9 mouse cellular contexts compared by ENCODE assay signal in the genomic region with DNA sequence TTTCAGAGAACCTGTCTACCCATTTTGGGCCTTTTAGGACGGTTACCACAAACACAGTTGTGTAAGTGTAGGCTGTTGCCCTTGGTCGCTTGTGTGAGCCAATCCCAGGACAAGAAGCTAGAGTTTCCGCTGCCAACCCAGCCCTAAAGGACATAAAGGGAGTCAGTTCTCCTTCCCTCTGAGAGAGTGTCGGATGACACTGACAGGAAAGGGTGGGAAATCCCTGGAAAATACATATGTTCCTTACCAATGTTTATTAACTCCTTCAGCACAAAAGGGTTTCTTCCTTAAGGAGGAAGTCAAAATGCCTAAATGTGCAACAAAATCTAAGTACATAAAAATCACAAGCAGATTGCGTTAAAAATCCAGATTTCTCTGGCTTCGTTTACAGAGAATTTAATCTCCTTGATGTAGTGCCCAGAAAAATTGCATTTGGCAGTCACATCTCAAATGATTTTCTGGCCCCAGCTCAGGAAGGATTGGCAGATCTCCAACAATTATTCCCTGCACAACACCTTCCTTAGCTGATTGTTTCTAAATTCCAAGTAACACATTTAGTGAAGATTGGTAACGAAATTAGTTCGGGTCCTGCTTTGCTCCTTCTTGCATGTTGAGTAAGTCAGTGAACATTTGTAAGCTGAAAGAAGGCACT. TPM values are rescaled to one million over a fixed set of nuclear protein-coding genes. Genes with fewer than 3 reads are reported as not detected.
DNase-seq lines count a peak whose midpoint lies in the region; ATAC-seq and TF ChIP-seq lines count a peak whose summit lies in the region.
"Had no signal": no experiment of that assay in that cellular context is flagged by ENCODE, and none has a peak within 500 bp of the region (broad histone marks: within the 10 kb centered on the region; RNA-seq: fewer than 3 reads in every experiment).

No protein-coding gene starts in this region.

- DNase-seq in adrenal gland, postnatal 36 days: peak; percentile 12 to 21
- no peak for DNase-seq in adrenal gland, adult 8-10 months
- DNase-seq in midbrain, postnatal 0 days (ENCODE audit: low spot score): peak; percentile 72
- DNase-seq in midbrain, embryonic 10.5 days (ENCODE audit: low spot score): no peak
- DNase-seq in testis, postnatal 14 days (ENCODE audit: low spot score): no peak

- H3K4me3 ChIP-seq in midbrain, postnatal 0 days (ENCODE audit: low read depth, low read length): no peak overlapping the region
- no peak overlapping the region for H3K4me3 ChIP-seq in midbrain, embryonic 10.5 days
- H3K4me3 ChIP-seq in forebrain, embryonic 13.5 days: no peak overlapping the region
- H3K4me3 ChIP-seq in limb, embryonic 13.5 days: no peak overlapping the region

- ATAC-seq in midbrain, postnatal 0 days (ENCODE audit: low FRiP score): no peak
- peak; percentile 70; the same call in 1 of the 2 replicates for ATAC-seq in forebrain, embryonic 13.5 days
- peak; percentile 76 for ATAC-seq in limb, embryonic 13.5 days (ENCODE audit: low FRiP score, low read depth)
- ATAC-seq in activated CD4-positive, CD25-positive, alpha-beta regulatory T cell, adult 4 months: no peak

- H3K36me3 ChIP-seq in midbrain, postnatal 0 days (ENCODE audit: insufficient read depth, low read length): no peaks in the 10 kb centered on the region
- no peaks in the 10 kb centered on the region for H3K36me3 ChIP-seq in midbrain, embryonic 10.5 days
- no peaks in the 10 kb centered on the region for H3K36me3 ChIP-seq in forebrain, embryonic 13.5 days (ENCODE audit: poor library complexity, severe bottlenecking)
- no peaks in the 10 kb centered on the region for H3K36me3 ChIP-seq in limb, embryonic 13.5 days

- no peak overlapping the region for H3K4me2 ChIP-seq in midbrain, postnatal 0 days (ENCODE audit: low read depth, low read length, poor library complexity, severe bottlenecking)
- no peak overlapping the region for H3K4me2 ChIP-seq in forebrain, embryonic 13.5 days
- H3K4me2 ChIP-seq in limb, embryonic 13.5 days (replicated peaks): no peak overlapping the region; the same call in 1 of the 2 replicates

- 53% methylated on average over 8 of the region's 8 CpGs for WGBS in midbrain, postnatal 0 days
- 73% methylated on average over 8 of the region's 8 CpGs for WGBS in midbrain, embryonic 10.5 days
- 48% methylated on average over 8 of the region's 8 CpGs for WGBS in forebrain, embryonic 13.5 days
- 20% methylated on average over 8 of the region's 8 CpGs for WGBS in limb, embryonic 13.5 days

- TF ChIP-seq CTCF in midbrain, postnatal 0 days (IDR thresholded peaks at IDR 0.05): no peak

- no peaks in the 10 kb centered on the region for H3K9me3 ChIP-seq in midbrain, postnatal 0 days (ENCODE audit: low read length)
- no peaks in the 10 kb centered on the region for H3K9me3 ChIP-seq in midbrain, embryonic 10.5 days (replicated peaks)
- no peaks in the 10 kb centered on the region for H3K9me3 ChIP-seq in forebrain, embryonic 13.5 days (replicated peaks)
- H3K9me3 ChIP-seq in limb, embryonic 13.5 days: no peaks in the 10 kb centered on the region

- no peaks in the 10 kb centered on the region for H3K27me3 ChIP-seq in midbrain, postnatal 0 days (ENCODE audit: insufficient read depth, low read length)
- no peaks in the 10 kb centered on the region for H3K27me3 ChIP-seq in midbrain, embryonic 10.5 days (ENCODE audit: low read depth, poor library complexity, severe bottlenecking)
- no peaks in the 10 kb centered on the region for H3K27me3 ChIP-seq in forebrain, embryonic 13.5 days
- H3K27me3 ChIP-seq in limb, embryonic 13.5 days: no peaks in the 10 kb centered on the region

- H3K4me1 ChIP-seq in midbrain, postnatal 0 days (ENCODE audit: insufficient read depth, low read length): no peaks in the 10 kb centered on the region
- H3K4me1 ChIP-seq in midbrain, embryonic 10.5 days: no peaks in the 10 kb centered on the region
- no peaks in the 10 kb centered on the region for H3K4me1 ChIP-seq in forebrain, embryonic 13.5 days
- H3K4me1 ChIP-seq in limb, embryonic 13.5 days: peaks cover 16% of the 10 kb centered on the region

- H3K27ac ChIP-seq in midbrain, postnatal 0 days (ENCODE audit: low read depth, low read length): no peak overlapping the region; the same call in 1 of the 2 replicates
- H3K27ac ChIP-seq in midbrain, embryonic 10.5 days (replicated peaks): no peak overlapping the region
- H3K27ac ChIP-seq in forebrain, embryonic 13.5 days: no peak overlapping the region
- H3K27ac ChIP-seq in limb, embryonic 13.5 days: peak overlapping the region; percentile 83; the same call in 1 of the 2 replicates
- H3K27ac ChIP-seq: liver, embryonic 14.5 days had no signal

- no peak overlapping the region for H3K9ac ChIP-seq in midbrain, postnatal 0 days (replicated peaks; ENCODE audit: low read length, poor library complexity, severe bottlenecking)
- H3K9ac ChIP-seq in forebrain, embryonic 13.5 days: no peak overlapping the region
- no peak overlapping the region for H3K9ac ChIP-seq in limb, embryonic 13.5 days
- H3K9ac ChIP-seq: liver, embryonic 14.5 days had no signal

RNA-seq across cellular contexts. Expression of a gene that starts 55.3 kb away (rescaled TPM):
- 10 to 100 TPM in 1 of 2 experiments, 1 to 10 TPM in 1; 9.0 to 15.0 TPM for total RNA-seq in adrenal gland, postnatal 36 days (2021)
- total RNA-seq in adrenal gland, adult 8-10 months (2022): 10 to 100 TPM in 1 of 4 experiments, 1 to 10 TPM in 3; 7.9 to 10.1 (median 8.3) TPM
- 0.19 and 0.66 TPM in 2 replicates for total RNA-seq in midbrain, postnatal 0 days (2014; rRNA removed)
- 1.4 and 1.9 TPM in 2 replicates for polyA plus RNA-seq in midbrain, postnatal 0 days (2015; fragmentation: Nextera tagmentation; extraction: Ambion mirVana)
- 0.38 and 0.41 TPM in 2 replicates for polyA plus RNA-seq in midbrain, embryonic 10.5 days (2016; fragmentation: Nextera tagmentation; extraction: Ambion mirVana)
- 0.19 and 0.40 TPM in 2 replicates for polyA plus RNA-seq in forebrain, embryonic 13.5 days (2015; fragmentation: Nextera tagmentation; extraction: Ambion mirVana)
- 2.4 and 4.3 TPM in 2 replicates for polyA plus RNA-seq in limb, embryonic 13.5 days (2015; fragmentation: Nextera tagmentation; extraction: Ambion mirVana)
- polyA plus RNA-seq in activated CD4-positive, CD25-positive, alpha-beta regulatory T cell, adult 4 months (2017; shearing (Covaris generic)): 100 to 1,000 TPM; 110 to 143 TPM

Comparison
In these comparisons a context has a peak if more than half of its experiments do, and no peak if none do; other contexts are left out.
1. DNase-seq: peak in adrenal gland, postnatal 36 days (2 of 2) and midbrain, postnatal 0 days (single experiment); none in adrenal gland, adult 8-10 months (single experiment), midbrain, embryonic 10.5 days (single experiment) and testis, postnatal 14 days (single experiment).
2. ATAC-seq: peak in forebrain, embryonic 13.5 days (single experiment) and limb, embryonic 13.5 days (single experiment); none in midbrain, postnatal 0 days (single experiment) and activated CD4-positive, CD25-positive, alpha-beta regulatory T cell, adult 4 months (single experiment).
3. RNA of a gene that starts 55.3 kb away (polyA plus RNA-seq): 110 to 143 TPM in activated CD4-positive, CD25-positive, alpha-beta regulatory T cell, adult 4 months; 2.4 to 4.3 TPM in limb, embryonic 13.5 days, 1.4 to 1.9 TPM in midbrain, postnatal 0 days, 0.38 to 0.41 TPM in midbrain, embryonic 10.5 days and 0.19 to 0.40 TPM in forebrain, embryonic 13.5 days; every median in the first group is over 10 times any median in the second.